Mouse (Mus musculus) lung, postnatal 0 days (tissue): ENCODE data around the gene Ackr1.

Experiments used
- CTCF ChIP-seq: IDR thresholded peaks from 2 replicates; pipeline ENCODE4 v1.5.1; 2016; ENCODE audit warnings: antibody characterized with exemption, mild to moderate bottlenecking
- EP300 ChIP-seq: IDR thresholded peaks from 2 replicates; pipeline ENCODE4 v1.6.1; 2016; ENCODE audit warnings: antibody characterized with exemption, mild to moderate bottlenecking, control low read depth

- TF ChIP-seq CTCF (no peak), EP300 (no peak)
Measured at GRCm38 (mm10) chr1:173315725-173316124, 17.8 kb downstream of the Ackr1 start.
